Comparison of ENCODE assay signal across 17 mouse cellular contexts in genomic region chr1:89533702-89534101, GRCm38 (mm10).
DNase-seq lines count a peak whose midpoint lies in the region; ATAC-seq and TF ChIP-seq lines count a peak whose summit lies in the region.
"Had no signal": no experiment of that assay in that cellular context is flagged by ENCODE, and none has a peak within 500 bp of the region (broad histone marks: within the 10 kb centered on the region; RNA-seq: fewer than 3 reads in every experiment).

No protein-coding gene starts in this region.

- no peaks in the 10 kb centered on the region for H3K36me3 ChIP-seq in hindbrain, postnatal 0 days (ENCODE audit: insufficient read depth, low read length)
- H3K36me3 ChIP-seq in hindbrain, embryonic 16.5 days (ENCODE audit: control insufficient read depth, insufficient read depth, low read length), result no peaks in the 10 kb centered on the region
- no peaks in the 10 kb centered on the region for H3K36me3 ChIP-seq in lung, embryonic 16.5 days (ENCODE audit: control insufficient read depth, insufficient read depth, low read length)
- no peaks in the 10 kb centered on the region for H3K36me3 ChIP-seq in intestine, embryonic 14.5 days (ENCODE audit: control insufficient read depth, insufficient read depth, low read length)
- no peaks in the 10 kb centered on the region for H3K36me3 ChIP-seq in stomach, embryonic 16.5 days (ENCODE audit: control insufficient read depth, insufficient read depth, low read length)
- H3K36me3 ChIP-seq: embryonic facial prominence, embryonic 13.5 days; hindbrain, embryonic 15.5 days; limb, embryonic 15.5 days; neural tube, embryonic 13.5 days had no signal

- TF ChIP-seq CTCF in hindbrain, postnatal 0 days (IDR thresholded peaks at IDR 0.05; ENCODE audit: low read depth), result no peak

- H3K27me3 ChIP-seq in hindbrain, postnatal 0 days (ENCODE audit: insufficient read depth, low read length), result no peaks in the 10 kb centered on the region
- H3K27me3 ChIP-seq in hindbrain, embryonic 16.5 days (replicated peaks; ENCODE audit: control insufficient read depth, insufficient read depth, low read length), result no peaks in the 10 kb centered on the region
- no peaks in the 10 kb centered on the region for H3K27me3 ChIP-seq in lung, embryonic 16.5 days (ENCODE audit: control insufficient read depth, insufficient read depth, low read depth, low read length)
- H3K27me3 ChIP-seq in intestine, embryonic 14.5 days (replicated peaks; ENCODE audit: control insufficient read depth, insufficient read depth, low read length), result no peaks in the 10 kb centered on the region
- H3K27me3 ChIP-seq in stomach, embryonic 16.5 days (ENCODE audit: control insufficient read depth, insufficient read depth, low read length), result no peaks in the 10 kb centered on the region
- H3K27me3 ChIP-seq: embryonic facial prominence, embryonic 13.5 days; hindbrain, embryonic 15.5 days; limb, embryonic 15.5 days; neural tube, embryonic 13.5 days had no signal

- H3K4me1 ChIP-seq in hindbrain, postnatal 0 days (ENCODE audit: insufficient read depth, low read length), result no peaks in the 10 kb centered on the region
- peaks cover 6% of the 10 kb centered on the region for H3K4me1 ChIP-seq in hindbrain, embryonic 16.5 days (ENCODE audit: control insufficient read depth, insufficient read depth, low read depth, low read length)
- H3K4me1 ChIP-seq in lung, embryonic 16.5 days (replicated peaks; ENCODE audit: control insufficient read depth, insufficient read depth, low read length), result peaks cover 34% of the 10 kb centered on the region
- H3K4me1 ChIP-seq in intestine, embryonic 14.5 days (replicated peaks; ENCODE audit: control insufficient read depth, insufficient read depth, low read length), result peaks cover 24% of the 10 kb centered on the region
- 0 out of 2 replicates have a peak, but pooled peaks cover 8% of the 10 kb centered on the region for H3K4me1 ChIP-seq in stomach, embryonic 16.5 days (ENCODE audit: control insufficient read depth, insufficient read depth, low read length)

- H3K4me2 ChIP-seq in hindbrain, postnatal 0 days (ENCODE audit: low read depth, low read length), result no peak overlapping the region
- H3K4me2 ChIP-seq in hindbrain, embryonic 16.5 days (ENCODE audit: low read length), result no peak overlapping the region
- peak overlapping the region; percentile 42 for H3K4me2 ChIP-seq in lung, embryonic 16.5 days (ENCODE audit: low read depth, low read length)
- H3K4me2 ChIP-seq in intestine, embryonic 14.5 days (ENCODE audit: low read length), result 0 out of 2 replicates have a peak overlapping the region, but pooled peaks have one; percentile 14
- peak overlapping the region; percentile 6 for H3K4me2 ChIP-seq in stomach, embryonic 16.5 days (ENCODE audit: low read depth, low read length)
- H3K4me2 ChIP-seq: embryonic facial prominence, embryonic 13.5 days; hindbrain, embryonic 15.5 days; limb, embryonic 15.5 days; neural tube, embryonic 13.5 days had no signal

- no peaks in the 10 kb centered on the region for H3K9me3 ChIP-seq in hindbrain, postnatal 0 days (ENCODE audit: low read length)
- no peaks in the 10 kb centered on the region for H3K9me3 ChIP-seq in hindbrain, embryonic 16.5 days (ENCODE audit: control insufficient read depth, low read length)
- peaks cover 6% of the 10 kb centered on the region; the same call in 1 of the 2 replicates for H3K9me3 ChIP-seq in lung, embryonic 16.5 days (ENCODE audit: control insufficient read depth, low read length)
- no peaks in the 10 kb centered on the region for H3K9me3 ChIP-seq in intestine, embryonic 14.5 days (ENCODE audit: control insufficient read depth, low read length)
- H3K9me3 ChIP-seq in stomach, embryonic 16.5 days (replicated peaks; ENCODE audit: control insufficient read depth, low read length), result peaks cover 3% of the 10 kb centered on the region; the same call in 1 of the 2 replicates
- H3K9me3 ChIP-seq: embryonic facial prominence, embryonic 13.5 days; hindbrain, embryonic 15.5 days; limb, embryonic 15.5 days had no signal

- WGBS in hindbrain, postnatal 0 days, result 53% methylated on average over 9 of the region's 9 CpGs
- 62% methylated on average over 9 of the region's 9 CpGs for WGBS in hindbrain, embryonic 16.5 days
- WGBS in lung, embryonic 16.5 days, result 34% methylated on average over 9 of the region's 9 CpGs
- WGBS in intestine, embryonic 14.5 days, result 51% methylated on average over 9 of the region's 9 CpGs
- 46% methylated on average over 9 of the region's 9 CpGs for WGBS in stomach, embryonic 16.5 days

- H3K9ac ChIP-seq in hindbrain, postnatal 0 days (replicated peaks; ENCODE audit: low read length), result 0 out of 2 replicates have a peak overlapping the region, but pooled peaks have one; percentile 17
- no peak overlapping the region for H3K9ac ChIP-seq in hindbrain, embryonic 16.5 days (ENCODE audit: low read depth, low read length)
- H3K9ac ChIP-seq in lung, embryonic 16.5 days (ENCODE audit: low read length), result no peak overlapping the region
- no peak overlapping the region for H3K9ac ChIP-seq in intestine, embryonic 14.5 days (ENCODE audit: low read length)
- no peak overlapping the region for H3K9ac ChIP-seq in stomach, embryonic 16.5 days (ENCODE audit: low read length)
- H3K9ac ChIP-seq: embryonic facial prominence, embryonic 13.5 days; hindbrain, embryonic 15.5 days; limb, embryonic 15.5 days; liver, postnatal 0 days; neural tube, embryonic 13.5 days had no signal

- H3K27ac ChIP-seq in hindbrain, postnatal 0 days, result no peak overlapping the region
- H3K27ac ChIP-seq in hindbrain, embryonic 16.5 days (ENCODE audit: low read depth, low read length), result no peak overlapping the region
- peak overlapping the region; percentile 75 for H3K27ac ChIP-seq in lung, embryonic 16.5 days (ENCODE audit: low read length)
- peak overlapping the region; percentile 49; the same call in 1 of the 2 replicates for H3K27ac ChIP-seq in intestine, embryonic 14.5 days (ENCODE audit: low read depth)
- peak overlapping the region; percentile 26 for H3K27ac ChIP-seq in stomach, embryonic 16.5 days (ENCODE audit: low read length)
- H3K27ac ChIP-seq: embryonic facial prominence, embryonic 13.5 days; forebrain, embryonic 10.5 days; hindbrain, embryonic 15.5 days; limb, embryonic 15.5 days; neural tube, embryonic 13.5 days had no signal

- DNase-seq in hindbrain, postnatal 0 days (ENCODE audit: low spot score), result no peak
- DNase-seq in lung, postnatal 10 days, result no peak
- DNase-seq in intestine, embryonic 14.5 days (ENCODE audit: low spot score), result no peak
- DNase-seq in spleen, postnatal 36 days (ENCODE audit: low spot score in 2 of 2), result no peak
- DNase-seq: adrenal gland, adult 8-10 months; cerebellum, adult 18-20 months; liver, postnatal 0 days; thymus, postnatal 25 days had no signal

- ATAC-seq in hindbrain, postnatal 0 days, result no peak
- ATAC-seq in hindbrain, embryonic 16.5 days, result no peak
- peak; percentile 64; the same call in 1 of the 2 replicates for ATAC-seq in lung, embryonic 16.5 days (ENCODE audit: low read depth)
- no peak for ATAC-seq in intestine, embryonic 14.5 days (replicated peaks; ENCODE audit: low FRiP score, low TSS enrichment, low read depth)
- no peak for ATAC-seq in stomach, embryonic 16.5 days (ENCODE audit: insufficient read depth, low FRiP score)
- ATAC-seq: CD4-positive, CD25-positive, alpha-beta regulatory T cell, adult 4 months; liver, postnatal 0 days had no signal

- no peak overlapping the region for H3K4me3 ChIP-seq in hindbrain, postnatal 0 days (ENCODE audit: low read length)
- H3K4me3 ChIP-seq in hindbrain, embryonic 16.5 days (ENCODE audit: low read length), result no peak overlapping the region
- H3K4me3 ChIP-seq in lung, embryonic 16.5 days (ENCODE audit: low read length), result peak overlapping the region; percentile 13; the same call in 1 of the 2 replicates
- no peak overlapping the region for H3K4me3 ChIP-seq in intestine, embryonic 14.5 days (ENCODE audit: low read depth, low read length)
- H3K4me3 ChIP-seq in stomach, embryonic 16.5 days (replicated peaks; ENCODE audit: low read length), result no peak overlapping the region
- H3K4me3 ChIP-seq: embryonic facial prominence, embryonic 13.5 days; forebrain, embryonic 10.5 days; hindbrain, embryonic 15.5 days; limb, embryonic 15.5 days; neural tube, embryonic 13.5 days had no signal

Comparison
In these comparisons a context has a peak if more than half of its experiments do, and no peak if none do; other contexts are left out.
1. H3K27ac ChIP-seq: peak in lung, embryonic 16.5 days (single experiment), intestine, embryonic 14.5 days (single experiment) and stomach, embryonic 16.5 days (single experiment); none in hindbrain, postnatal 0 days (single experiment) and hindbrain, embryonic 16.5 days (single experiment).
2. H3K4me2 ChIP-seq: peak in lung, embryonic 16.5 days (single experiment), intestine, embryonic 14.5 days (single experiment) and stomach, embryonic 16.5 days (single experiment); none in hindbrain, postnatal 0 days (single experiment) and hindbrain, embryonic 16.5 days (single experiment).